Mouse (Mus musculus): Measurements from ENCODE around the gene Itga5.

GRCm38 (mm10) chr15:103317731-103318130 is 48.8 kb downstream of the Itga5 start:
- TF ChIP-seq EP300 (IDR thresholded peaks at IDR 0.05; ENCODE audit: insufficient read depth, low read depth, low read length) (no peak), POLR2A (IDR thresholded peaks at IDR 0.05; ENCODE audit: insufficient read depth, low read depth, low read length) (no peak), CTCF (IDR thresholded peaks at IDR 0.05) (no peak)

All from heart, adult 2 months (tissue).